Mouse (Mus musculus) forebrain, embryonic 12.5 days (tissue): ENCODE results near the gene H2afy. TPM values are rescaled to one million over a fixed set of nuclear protein-coding genes. Genes with fewer than 3 reads are reported as not detected.

Experiments used
- ATAC-seq: fragments of 200-750 bp; cut with Nextera tagmentation; 2 replicates; pipeline ENCODE4 v1.8.0; 2017; ENCODE audit warnings: moderate TSS enrichment; ENCODE audit not compliant: low FRiP score
- H3K27ac ChIP-seq: fragments of 300-500 bp; sonication (generic); 2 replicates; pipeline ENCODE4 v1.5.1; 2016; ENCODE audit warnings: mild to moderate bottlenecking
- H3K27me3 ChIP-seq: fragments of 300-500 bp; sonication (generic); 2 replicates; pipeline ENCODE4 v1.6.1; 2016; ENCODE audit warnings: mild to moderate bottlenecking
- H3K36me3 ChIP-seq: fragments of 300-500 bp; sonication (generic); replicated peaks from 2 replicates; pipeline ENCODE4 v1.6.1; 2016; ENCODE audit warnings: mild to moderate bottlenecking
- H3K4me1 ChIP-seq: fragments of 300-500 bp; sonication (generic); 2 replicates; pipeline ENCODE4 v1.6.1; 2016
- H3K4me2 ChIP-seq: fragments of 300-500 bp; sonication (generic); 2 replicates; pipeline ENCODE4 v1.6.1; 2016; ENCODE audit warnings: mild to moderate bottlenecking, moderate library complexity
- H3K4me3 ChIP-seq: fragments of 300-500 bp; sonication (generic); replicated peaks from 2 replicates; pipeline ENCODE4 v1.5.1; 2016; ENCODE audit warnings: mild to moderate bottlenecking
- H3K9ac ChIP-seq: fragments of 300-500 bp; sonication (generic); 2 replicates; pipeline ENCODE4 v1.6.1; 2016; ENCODE audit warnings: mild to moderate bottlenecking
- H3K9me3 ChIP-seq: fragments of 300-500 bp; sonication (generic); 2 replicates; pipeline ENCODE4 v1.6.1; 2016
- WGBS: fragments of 180-500 bp; shearing (Covaris S2); methylation state at CpG from one replicate; pipeline ENCODE4 v1.1.7; 2016; 5-methylcytosine and 5-hydroxymethylcytosine counted together
- polyA plus RNA-seq: library from polyadenylated mRNA; unstranded; fragments of >200 nt; fragmentation: Nextera tagmentation; extraction: Ambion mirVana; gene quantifications from 2 replicates; pipeline ENCODE4 v1.2.1, GENCODE M21; 2016

The H2afy gene
- polyA plus RNA-seq, 1 experiment from 2014 or later, result 663 TPM

- H3K9me3 ChIP-seq, result peaks cover 4% of the 10 kb centered on the region; the same call in 1 of the 2 replicates
- no peak overlapping the region for H3K9ac ChIP-seq
- H3K4me1 ChIP-seq, result no peaks in the 10 kb centered on the region
- 90% methylated on average over 5 of the region's 5 CpGs for WGBS
- H3K4me3 ChIP-seq, result no peak overlapping the region
- ATAC-seq, result no peak
- no peak overlapping the region for H3K4me2 ChIP-seq
- H3K27ac ChIP-seq, result no peak overlapping the region
- no peaks in the 10 kb centered on the region for H3K27me3 ChIP-seq
- H3K36me3 ChIP-seq, result peaks cover 99% of the 10 kb centered on the region
Measured at GRCm38 (mm10) chr13:56123075-56123474, 13.1 kb downstream of the H2afy start.

- ATAC-seq, result no peak
- H3K4me2 ChIP-seq, result no peak overlapping the region
Measured at GRCm38 (mm10) chr13:56117991-56118765, 18.0 kb downstream of the H2afy start.

GRCm38 (mm10) chr13:56115906-56116305, 20.3 kb downstream of the H2afy start:
- H3K4me2 ChIP-seq, result no peak overlapping the region
- no peaks in the 10 kb centered on the region for H3K27me3 ChIP-seq
- H3K9ac ChIP-seq, result no peak overlapping the region
- H3K36me3 ChIP-seq, result peaks cover 69% of the 10 kb centered on the region
- 62% methylated on average over 3 of the region's 3 CpGs for WGBS
- H3K4me3 ChIP-seq, result no peak overlapping the region
- no peak overlapping the region for H3K27ac ChIP-seq
- no peaks in the 10 kb centered on the region for H3K9me3 ChIP-seq
- peaks cover 23% of the 10 kb centered on the region for H3K4me1 ChIP-seq
- ATAC-seq, result no peak

More at GRCm38 (mm10) chr13:56117991-56118765, 18.0 kb downstream of the H2afy start:
- Histone ChIP-seq H3K27me3 (no peaks in the 10 kb centered on the region), H3K36me3 (peaks cover 74% of the 10 kb centered on the region), H3K9ac (no peak overlapping the region), H3K4me1 (peaks cover 15% of the 10 kb centered on the region), H3K27ac (no peak overlapping the region), H3K9me3 (no peaks in the 10 kb centered on the region), H3K4me3 (no peak overlapping the region)
- 86% methylated on average over 9 of the region's 9 CpGs for WGBS

- no peaks in the 10 kb centered on the region for H3K27me3 ChIP-seq
- H3K4me3 ChIP-seq, result no peak overlapping the region
- H3K9me3 ChIP-seq, result no peaks in the 10 kb centered on the region
- ATAC-seq, result no peak
- WGBS, result 83% methylated on average over 9 of the region's 9 CpGs
- no peak overlapping the region for H3K27ac ChIP-seq
- peaks cover 69% of the 10 kb centered on the region for H3K36me3 ChIP-seq
- H3K4me1 ChIP-seq, result peaks cover 26% of the 10 kb centered on the region
- no peak overlapping the region for H3K4me2 ChIP-seq
- no peak overlapping the region for H3K9ac ChIP-seq
Measured at GRCm38 (mm10) chr13:56115386-56115785, 20.8 kb downstream of the H2afy start.

- H3K4me1 ChIP-seq, result peaks cover 41% of the 10 kb centered on the region
- no peaks in the 10 kb centered on the region for H3K27me3 ChIP-seq
- H3K4me2 ChIP-seq, result no peak overlapping the region
- H3K9me3 ChIP-seq, result no peaks in the 10 kb centered on the region
- H3K9ac ChIP-seq, result no peak overlapping the region
- peaks cover 52% of the 10 kb centered on the region for H3K36me3 ChIP-seq
- 76% methylated on average over 19 of the region's 19 CpGs for WGBS
- no peak for ATAC-seq
- H3K27ac ChIP-seq, result no peak overlapping the region
- no peak overlapping the region for H3K4me3 ChIP-seq
Measured at GRCm38 (mm10) chr13:56113431-56114248, 22.5 kb downstream of the H2afy start.

GRCm38 (mm10) chr13:56112980-56113379, 23.2 kb downstream of the H2afy start:
- 63% methylated on average over 13 of the region's 13 CpGs for WGBS
- H3K4me1 ChIP-seq, result peaks cover 42% of the 10 kb centered on the region
- peak overlapping the region; percentile 61; the same call in 1 of the 2 replicates for H3K27ac ChIP-seq
- ATAC-seq, result no peak
- no peaks in the 10 kb centered on the region for H3K9me3 ChIP-seq
- no peak overlapping the region for H3K4me3 ChIP-seq
- H3K9ac ChIP-seq, result no peak overlapping the region
- peaks cover 47% of the 10 kb centered on the region for H3K36me3 ChIP-seq
- no peak overlapping the region for H3K4me2 ChIP-seq
- no peaks in the 10 kb centered on the region for H3K27me3 ChIP-seq

GRCm38 (mm10) chr13:56112496-56112895, 23.7 kb downstream of the H2afy start:
- Histone ChIP-seq H3K27ac (peak overlapping the region; percentile 61; the same call in 1 of the 2 replicates), H3K4me3 (no peak overlapping the region), H3K9ac (no peak overlapping the region), H3K27me3 (no peaks in the 10 kb centered on the region), H3K9me3 (no peaks in the 10 kb centered on the region), H3K36me3 (peaks cover 46% of the 10 kb centered on the region), H3K4me1 (peaks cover 42% of the 10 kb centered on the region), H3K4me2 (no peak overlapping the region)
- ATAC-seq, result no peak
- WGBS, result 41% methylated on average over 4 of the region's 4 CpGs

- no peak for ATAC-seq
- Histone ChIP-seq H3K4me3 (no peak overlapping the region), H3K4me2 (no peak overlapping the region), H3K9me3 (no peaks in the 10 kb centered on the region), H3K9ac (no peak overlapping the region), H3K27ac (no peak overlapping the region), H3K4me1 (peaks cover 42% of the 10 kb centered on the region), H3K27me3 (no peaks in the 10 kb centered on the region), H3K36me3 (peaks cover 45% of the 10 kb centered on the region)
- WGBS, result 84% methylated on average over 6 of the region's 6 CpGs
Measured at GRCm38 (mm10) chr13:56111601-56112000, 24.6 kb downstream of the H2afy start.

- 84% methylated on average over 19 of the region's 19 CpGs for WGBS
- Histone ChIP-seq H3K27ac (no peak overlapping the region), H3K9ac (no peak overlapping the region), H3K27me3 (no peaks in the 10 kb centered on the region), H3K36me3 (peaks cover 46% of the 10 kb centered on the region), H3K4me1 (peaks cover 36% of the 10 kb centered on the region), H3K4me2 (no peak overlapping the region), H3K9me3 (no peaks in the 10 kb centered on the region), H3K4me3 (no peak overlapping the region)
- no peak for ATAC-seq
Measured at GRCm38 (mm10) chr13:56110694-56111531, 25.2 kb downstream of the H2afy start.

GRCm38 (mm10) chr13:56109703-56110102, 26.5 kb downstream of the H2afy start:
- ATAC-seq, result no peak
- H3K4me1 ChIP-seq, result peaks cover 35% of the 10 kb centered on the region
- H3K27ac ChIP-seq, result 0 out of 2 replicates have a peak overlapping the region, but pooled peaks have one; percentile 22
- H3K9me3 ChIP-seq, result no peaks in the 10 kb centered on the region
- 83% methylated on average over 4 of the region's 4 CpGs for WGBS
- H3K27me3 ChIP-seq, result no peaks in the 10 kb centered on the region
- no peak overlapping the region for H3K4me3 ChIP-seq
- no peak overlapping the region for H3K9ac ChIP-seq
- H3K4me2 ChIP-seq, result no peak overlapping the region
- H3K36me3 ChIP-seq, result peaks cover 48% of the 10 kb centered on the region

- peak; percentile 46; the same call in 1 of the 2 replicates for ATAC-seq
- WGBS, result 66% methylated on average over 17 of the region's 17 CpGs
- H3K4me1 ChIP-seq, result peaks cover 35% of the 10 kb centered on the region
Measured at GRCm38 (mm10) chr13:56108849-56109519, 27.2 kb downstream of the H2afy start.

More at GRCm38 (mm10) chr13:56108849-56109519, 27.2 kb downstream of the H2afy start:
- H3K27me3 ChIP-seq, result no peaks in the 10 kb centered on the region
- no peak overlapping the region for H3K4me3 ChIP-seq
- H3K4me2 ChIP-seq, result no peak overlapping the region
- H3K27ac ChIP-seq, result peak overlapping the region; percentile 22; the same call in 1 of the 2 replicates
- H3K9ac ChIP-seq, result no peak overlapping the region
- no peaks in the 10 kb centered on the region for H3K9me3 ChIP-seq
- peaks cover 55% of the 10 kb centered on the region for H3K36me3 ChIP-seq
